Mouse (Mus musculus) C2C12 (cell line): ENCODE measurements around the gene Syngr3. TPM values are rescaled to one million over a fixed set of nuclear protein-coding genes. Genes with fewer than 3 reads are reported as not detected.

Source experiments
- H3K27me3 ChIP-seq: one replicate; pipeline ENCODE4 v1.6.1; 2011; ENCODE audit not compliant: control insufficient read depth, insufficient read depth, insufficient read length
- H3K36me3 ChIP-seq: one replicate; pipeline ENCODE4 v1.6.1; 2011; ENCODE audit not compliant: control insufficient read depth, insufficient read depth
- H3K4me3 ChIP-seq: one replicate; pipeline ENCODE4 v1.5.1; 2011; ENCODE audit warnings: mild to moderate bottlenecking, control low read depth; ENCODE audit not compliant: poor library complexity, insufficient read depth, severe bottlenecking
- H3K79me2 ChIP-seq: one replicate; pipeline ENCODE4 v1.6.1; 2011; ENCODE audit not compliant: control insufficient read depth, insufficient read depth
- H3K79me3 ChIP-seq: one replicate; pipeline ENCODE4 v1.6.1; 2011; ENCODE audit warnings: low read depth, control low read depth
- H3ac ChIP-seq: one replicate; pipeline ENCODE3; 2011; ENCODE audit warnings: low read depth; ENCODE audit not compliant: control insufficient read depth, insufficient read length
- CEBPB ChIP-seq: IDR thresholded peaks from one replicate; pipeline ENCODE4 v1.6.1; 2011; ENCODE audit warnings: low read depth, mild to moderate bottlenecking, control low read depth, moderate library complexity
- CTCF ChIP-seq: IDR thresholded peaks from one replicate; pipeline ENCODE4 v1.5.1; 2011; ENCODE audit not compliant: control insufficient read depth, insufficient read depth, insufficient read length
- FOSL1 ChIP-seq: IDR thresholded peaks from one replicate; pipeline ENCODE4 v1.8.0; 2011; ENCODE audit warnings: mild to moderate bottlenecking, low read length; ENCODE audit not compliant: poor library complexity, insufficient read depth, severe bottlenecking
- MAX ChIP-seq: IDR thresholded peaks from one replicate; pipeline ENCODE4 v1.6.1; 2011; ENCODE audit warnings: mild to moderate bottlenecking, control low read depth
- MYOD1 ChIP-seq: IDR thresholded peaks from one replicate; pipeline ENCODE4 v1.6.1; 2011; ENCODE audit warnings: low read depth; ENCODE audit not compliant: control insufficient read depth, insufficient read length
- MYOG ChIP-seq: IDR thresholded peaks from one replicate; pipeline ENCODE4 v1.6.1; 2011; ENCODE audit not compliant: control insufficient read depth, insufficient read length; ENCODE audit errors: extremely low read depth
- USF1 ChIP-seq: IDR thresholded peaks from one replicate; pipeline ENCODE4 v1.6.1; 2011; ENCODE audit warnings: low read depth, mild to moderate bottlenecking, control low read depth, moderate library complexity
- polyA plus RNA-seq: library from polyadenylated mRNA; unstranded; fragments of >200 nt; fragmentation: generic; extraction: Trizol; gene quantifications from one replicate; pipeline ENCODE4 v1.2.1, GENCODE M21; 2012; ENCODE audit warnings: missing spikeins

Gene Syngr3
- polyA plus RNA-seq, 1 experiment, result 0.61 TPM

GRCm38 (mm10) chr17:24642791-24643343, 46.9 kb downstream of the Syngr3 start:
- TF ChIP-seq MYOD1, result no peak
- no peak for TF ChIP-seq USF1
- no peak for TF ChIP-seq CEBPB
- no peak for TF ChIP-seq MYOG
- no peak for TF ChIP-seq FOSL1
- TF ChIP-seq MAX, result no peak
- no peak for TF ChIP-seq CTCF
- Histone ChIP-seq H3K4me3 (no peak overlapping the region), H3K79me3 (no peaks in the 10 kb centered on the region), H3ac (no peak overlapping the region), H3K79me2 (no peaks in the 10 kb centered on the region), H3K36me3 (no peaks in the 10 kb centered on the region), H3K27me3 (no peaks in the 10 kb centered on the region)

DNA sequence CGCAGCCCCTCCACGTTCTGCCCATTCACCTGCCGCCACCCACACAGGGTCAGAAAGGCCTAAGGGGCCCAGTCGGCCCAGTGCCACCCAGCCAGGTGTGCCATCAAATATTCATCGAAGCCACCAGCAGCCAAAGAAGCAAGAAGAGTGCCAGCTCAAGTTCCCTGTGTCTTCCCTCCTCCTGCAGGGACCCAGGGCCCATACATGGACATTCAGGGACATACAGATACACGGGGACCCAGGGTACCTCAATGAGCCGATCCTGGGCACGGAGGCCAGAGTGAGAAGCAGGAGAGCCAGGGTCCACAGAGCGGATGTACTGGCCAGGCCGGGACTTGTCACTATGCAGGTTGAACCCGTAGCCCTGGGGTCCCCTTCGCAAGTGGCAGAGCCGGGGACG, 47.8 kb downstream of the Syngr3 start:
- Histone ChIP-seq H3K27me3 (no peaks in the 10 kb centered on the region), H3K79me3 (no peaks in the 10 kb centered on the region), H3K79me2 (no peaks in the 10 kb centered on the region), H3ac (no peak overlapping the region), H3K36me3 (no peaks in the 10 kb centered on the region), H3K4me3 (no peak overlapping the region)
- TF ChIP-seq CTCF (no peak), USF1 (no peak), FOSL1 (no peak), MYOG (no peak), CEBPB (no peak), MAX (no peak), MYOD1 (no peak)

DNA sequence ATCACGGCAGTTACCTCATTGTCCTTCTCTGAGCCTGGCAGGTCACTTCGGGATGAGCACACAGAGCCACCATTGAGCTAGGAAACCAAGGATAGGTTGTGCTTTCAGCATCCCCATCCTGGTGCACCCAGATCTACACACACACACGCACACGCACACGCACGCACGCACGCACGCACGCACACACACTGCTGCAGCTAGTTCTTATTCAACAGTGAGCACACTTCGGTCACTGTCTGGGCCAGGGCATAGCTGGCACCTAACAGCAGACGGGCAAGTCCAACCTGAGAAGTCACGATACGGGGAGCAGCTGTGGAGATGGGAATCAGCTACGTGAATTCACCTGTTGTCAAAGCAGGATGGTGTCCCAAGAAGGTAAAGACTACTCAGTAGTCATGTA, 49.2 kb downstream of the Syngr3 start:
- Histone ChIP-seq H3K27me3 (no peaks in the 10 kb centered on the region), H3K79me3 (no peaks in the 10 kb centered on the region), H3K4me3 (no peak overlapping the region), H3ac (no peak overlapping the region), H3K36me3 (no peaks in the 10 kb centered on the region), H3K79me2 (no peaks in the 10 kb centered on the region)
- no peak for TF ChIP-seq CEBPB

GRCm38 (mm10) chr17:24640119-24640518, 49.6 kb downstream of the Syngr3 start:
- no peaks in the 10 kb centered on the region for H3K27me3 ChIP-seq
- TF ChIP-seq FOSL1 (no peak), MYOD1 (no peak), CEBPB (no peak), MYOG (no peak), CTCF (no peak), MAX (no peak), USF1 (no peak)
- H3K36me3 ChIP-seq, result no peaks in the 10 kb centered on the region
- no peak overlapping the region for H3K4me3 ChIP-seq
- H3ac ChIP-seq, result no peak overlapping the region
- H3K79me3 ChIP-seq, result no peaks in the 10 kb centered on the region
- H3K79me2 ChIP-seq, result no peaks in the 10 kb centered on the region

DNA sequence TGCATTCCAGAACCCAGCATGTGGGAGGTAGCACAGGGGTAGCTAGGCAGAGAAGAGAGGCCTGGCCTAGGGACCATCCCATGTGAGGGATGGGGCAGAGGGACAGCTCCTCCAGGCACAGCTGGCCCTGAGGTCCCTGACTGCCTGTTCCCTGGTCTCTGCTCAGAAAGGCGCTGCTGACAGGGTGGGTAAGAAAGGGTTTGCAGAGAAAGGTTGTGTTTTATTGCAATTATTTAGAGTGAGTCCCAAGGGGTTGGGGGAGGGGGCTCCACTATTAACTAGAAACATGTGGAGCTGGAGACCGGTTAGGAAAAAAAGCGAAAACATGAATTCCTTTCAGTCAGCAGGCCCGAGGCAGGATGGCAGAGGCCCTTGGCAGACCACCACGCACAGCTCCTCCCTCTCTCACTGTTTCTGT, 50.2 kb downstream of the Syngr3 start:
- Histone ChIP-seq H3K4me3 (no peak overlapping the region), H3K79me3 (no peaks in the 10 kb centered on the region), H3ac (no peak overlapping the region), H3K79me2 (no peaks in the 10 kb centered on the region), H3K27me3 (no peaks in the 10 kb centered on the region), H3K36me3 (no peaks in the 10 kb centered on the region)
- TF ChIP-seq FOSL1 (no peak), MYOD1 (no peak), CEBPB (no peak), CTCF (no peak), USF1 (no peak), MAX (no peak), MYOG (no peak)

GRCm38 (mm10) chr17:24638840-24639239, 50.9 kb downstream of the Syngr3 start:
- Histone ChIP-seq H3K36me3 (no peaks in the 10 kb centered on the region), H3K27me3 (no peaks in the 10 kb centered on the region), H3K79me2 (no peaks in the 10 kb centered on the region), H3ac (no peak overlapping the region), H3K4me3 (no peak overlapping the region), H3K79me3 (no peaks in the 10 kb centered on the region)
- no peak for TF ChIP-seq MYOG
